Mouse (Mus musculus) hindbrain, postnatal 0 days (tissue): ENCODE measurements at regions not wholly inside any gene's neighbourhood (a gene's known extent, or its start where the extent isn't known, plus 50 kb on each side); places are given as distances from the start of the nearest gene placed in this dataset.
A peak's percentile ranks its signal among the peaks of the same experiment; 100 is the strongest.

Experiments
- ATAC-seq: fragments of 200-750 bp; cut with Nextera tagmentation; 2 replicates; pipeline ENCODE4 v1.8.0; 2017; ENCODE audit warnings: mild to moderate bottlenecking, moderate TSS enrichment, moderate library complexity
- DNase-seq: peaks from one replicate; pipeline ENCODE4 v3.0.0-alpha.2; 2015; ENCODE audit warnings: low spot score
- H3K27ac ChIP-seq: fragments of 300-500 bp; sonication (generic); 2 replicates; pipeline ENCODE4 v1.5.1; 2014; ENCODE audit warnings: mild to moderate bottlenecking
- H3K27me3 ChIP-seq: fragments of 300-500 bp; sonication (generic); 2 replicates; pipeline ENCODE4 v1.6.1; 2014; ENCODE audit warnings: low read length, mixed read lengths; ENCODE audit not compliant: insufficient read depth
- H3K36me3 ChIP-seq: fragments of 300-500 bp; sonication (generic); 2 replicates; pipeline ENCODE4 v1.6.1; 2014; ENCODE audit warnings: low read length, mixed read lengths; ENCODE audit not compliant: insufficient read depth
- H3K4me1 ChIP-seq: fragments of 300-500 bp; sonication (generic); 2 replicates; pipeline ENCODE4 v1.6.1; 2014; ENCODE audit warnings: antibody characterized with exemption, low read length, mixed read lengths; ENCODE audit not compliant: insufficient read depth
- H3K4me2 ChIP-seq: fragments of 300-500 bp; sonication (generic); 2 replicates; pipeline ENCODE4 v1.6.1; 2014; ENCODE audit warnings: low read depth, mild to moderate bottlenecking, low read length, moderate library complexity, mixed read lengths
- H3K4me3 ChIP-seq: fragments of 300-500 bp; sonication (generic); 2 replicates; pipeline ENCODE4 v1.5.1; 2014; ENCODE audit warnings: low read length
- H3K9ac ChIP-seq: fragments of 300-500 bp; sonication (generic); replicated peaks from 2 replicates; pipeline ENCODE4 v1.6.1; 2014; ENCODE audit warnings: mild to moderate bottlenecking, low read length, moderate library complexity, mixed read lengths
- H3K9me3 ChIP-seq: fragments of 300-500 bp; sonication (generic); 2 replicates; pipeline ENCODE4 v1.6.1; 2016; ENCODE audit warnings: low read length, mixed read lengths
- CTCF ChIP-seq: IDR thresholded peaks from 2 replicates; pipeline ENCODE4 v1.5.1; 2016; ENCODE audit warnings: antibody characterized with exemption, control low read depth, low read depth
- WGBS: fragments of 180-500 bp; shearing (Covaris S2); extraction: QIAGEN DNeasy Blood & Tissue Kit; methylation state at CpG from one replicate; pipeline ENCODE4 v1.1.7; 2014; 5-methylcytosine and 5-hydroxymethylcytosine counted together

DNA sequence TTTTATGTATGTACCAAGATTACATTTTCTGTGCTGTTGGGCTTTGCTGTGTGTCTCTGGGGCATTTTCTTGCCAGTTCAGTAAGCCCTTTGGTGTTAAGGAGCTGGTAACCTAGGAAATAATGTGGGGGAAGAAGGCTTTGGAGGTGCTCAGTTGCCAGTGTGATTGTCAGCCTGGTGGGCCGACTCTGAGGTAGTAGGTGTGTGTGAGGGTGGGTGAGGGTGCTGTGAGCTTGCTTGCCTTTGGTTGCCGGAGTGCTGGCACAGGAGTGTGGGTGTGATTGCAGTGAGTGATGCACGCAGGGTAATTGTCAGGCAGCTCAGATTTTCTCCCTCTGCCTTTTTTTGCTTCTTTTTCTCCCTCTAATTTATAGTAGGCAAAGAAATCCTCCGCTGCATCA, 229.3 kb downstream of the Kcna4 start:
- Histone ChIP-seq H3K4me3 (no peak overlapping the region), H3K9ac (no peak overlapping the region), H3K36me3 (no peaks in the 10 kb centered on the region), H3K27me3 (no peaks in the 10 kb centered on the region), H3K9me3 (no peaks in the 10 kb centered on the region), H3K4me1 (no peaks in the 10 kb centered on the region), H3K27ac (no peak overlapping the region), H3K4me2 (no peak overlapping the region)
- no peak for TF ChIP-seq CTCF
- ATAC-seq (no peak), DNase-seq (no peak)
- WGBS = 75% methylated on average over 4 of the region's 4 CpGs

DNA sequence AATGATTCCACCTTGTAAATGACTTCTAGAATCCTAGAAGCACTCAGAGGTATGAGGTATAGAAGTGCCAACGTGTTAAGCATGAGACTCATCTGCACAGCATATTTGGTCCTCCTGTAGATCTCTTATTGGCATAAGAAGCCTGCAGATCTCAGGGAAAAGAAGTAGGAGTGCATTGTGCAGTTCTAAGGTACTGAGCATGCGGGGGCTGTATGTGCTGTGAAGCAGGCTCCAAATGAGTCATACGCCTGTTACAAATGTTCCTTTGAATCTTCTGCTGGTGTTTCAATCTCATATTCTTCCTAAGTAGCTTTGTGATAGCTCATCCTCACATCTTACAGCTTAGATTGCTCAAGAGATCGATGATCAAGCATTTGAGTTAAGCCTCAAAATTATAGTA, 252.7 kb downstream of the Kcna4 start:
- Histone ChIP-seq H3K4me1 (no peaks in the 10 kb centered on the region), H3K4me3 (no peak overlapping the region), H3K27ac (no peak overlapping the region), H3K9me3 (no peaks in the 10 kb centered on the region), H3K4me2 (no peak overlapping the region), H3K36me3 (no peaks in the 10 kb centered on the region), H3K27me3 (no peaks in the 10 kb centered on the region), H3K9ac (no peak overlapping the region)
- no peak for ATAC-seq
- no peak for DNase-seq
- 84% methylated on average over 4 of the region's 4 CpGs for WGBS
- no peak for TF ChIP-seq CTCF

DNA sequence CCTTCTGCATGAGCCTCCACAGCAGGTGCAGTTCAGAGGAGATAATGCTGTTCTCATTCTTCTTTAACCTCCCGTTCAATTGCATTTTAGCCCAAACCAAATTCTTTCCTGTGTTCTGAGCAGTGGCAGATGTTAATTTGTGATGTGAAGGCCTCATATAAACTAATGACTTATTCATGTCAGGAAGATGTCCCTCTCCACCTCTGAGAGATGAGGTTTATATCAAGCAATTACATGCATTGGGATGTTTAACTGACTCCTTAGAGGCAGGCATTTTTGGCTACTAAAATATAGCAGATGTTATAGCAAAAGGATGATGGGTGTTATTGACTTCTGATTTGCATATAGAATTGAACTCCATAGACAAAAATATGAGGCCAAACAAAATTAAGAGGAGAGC, 262.1 kb downstream of the Kcna4 start:
- Histone ChIP-seq H3K36me3 (no peaks in the 10 kb centered on the region), H3K4me2 (no peak overlapping the region), H3K4me3 (no peak overlapping the region), H3K4me1 (no peaks in the 10 kb centered on the region), H3K27ac (no peak overlapping the region; the same call in 1 of the 2 replicates), H3K9me3 (no peaks in the 10 kb centered on the region), H3K9ac (no peak overlapping the region), H3K27me3 (no peaks in the 10 kb centered on the region)
- DNase-seq (no peak), ATAC-seq (no peak)
- 49% methylated on average over 1 of the region's 1 CpGs for WGBS
- TF ChIP-seq CTCF = no peak

DNA sequence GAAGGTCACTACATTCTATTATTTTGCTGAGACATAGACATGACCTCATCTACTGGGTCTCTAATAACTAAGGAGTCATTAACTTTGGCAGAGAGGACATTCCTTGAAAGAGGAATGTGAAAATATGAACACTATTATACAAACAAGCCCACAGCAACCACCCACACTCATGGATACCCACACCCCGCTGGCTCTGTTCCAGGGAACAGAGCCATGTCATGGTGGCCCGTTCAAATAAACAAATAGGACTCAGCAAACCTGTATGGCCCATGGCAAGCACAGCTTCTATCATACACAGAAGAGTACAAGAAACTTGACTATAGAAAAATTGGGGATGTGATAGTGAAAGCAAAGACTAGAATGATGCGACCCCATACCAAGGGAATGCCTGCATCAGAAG, 265.8 kb downstream of the Kcna4 start:
- Histone ChIP-seq H3K4me3 (no peak overlapping the region), H3K27me3 (no peaks in the 10 kb centered on the region), H3K36me3 (no peaks in the 10 kb centered on the region), H3K9me3 (no peaks in the 10 kb centered on the region), H3K27ac (no peak overlapping the region), H3K4me1 (no peaks in the 10 kb centered on the region), H3K4me2 (no peak overlapping the region), H3K9ac (no peak overlapping the region)
- no peak for ATAC-seq
- no peak for TF ChIP-seq CTCF
- 84% methylated on average over 3 of the region's 3 CpGs for WGBS
- DNase-seq = no peak

DNA sequence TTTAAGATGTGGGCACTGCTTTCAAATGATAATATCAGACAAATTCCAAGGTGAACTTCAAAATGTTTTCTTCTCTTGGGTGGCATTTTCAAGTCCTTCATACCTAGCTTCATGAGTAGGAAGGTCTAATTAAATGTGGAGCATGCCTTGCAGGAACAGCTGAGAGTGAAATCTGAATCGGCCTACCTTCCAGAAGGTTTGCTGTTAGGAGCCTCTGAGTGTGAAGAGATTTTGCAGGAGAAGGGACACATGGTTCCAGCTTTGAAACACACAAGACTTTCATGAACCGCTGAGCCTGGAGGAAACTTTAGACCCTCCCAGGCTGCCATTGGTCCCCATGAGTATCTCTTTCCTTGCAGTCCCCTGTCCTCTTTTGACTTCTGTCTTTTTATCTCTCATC, 279.2 kb downstream of the Kcna4 start:
- TF ChIP-seq CTCF = no peak
- no peak for DNase-seq
- WGBS = 69% methylated on average over 2 of the region's 2 CpGs
- H3K27ac ChIP-seq = no peak overlapping the region
- no peak overlapping the region for H3K9ac ChIP-seq
- no peak overlapping the region for H3K4me3 ChIP-seq
- H3K36me3 ChIP-seq = no peaks in the 10 kb centered on the region
- no peak overlapping the region for H3K4me2 ChIP-seq
- H3K4me1 ChIP-seq = no peaks in the 10 kb centered on the region
- H3K9me3 ChIP-seq = no peaks in the 10 kb centered on the region
- no peak for ATAC-seq
- no peaks in the 10 kb centered on the region for H3K27me3 ChIP-seq

DNA sequence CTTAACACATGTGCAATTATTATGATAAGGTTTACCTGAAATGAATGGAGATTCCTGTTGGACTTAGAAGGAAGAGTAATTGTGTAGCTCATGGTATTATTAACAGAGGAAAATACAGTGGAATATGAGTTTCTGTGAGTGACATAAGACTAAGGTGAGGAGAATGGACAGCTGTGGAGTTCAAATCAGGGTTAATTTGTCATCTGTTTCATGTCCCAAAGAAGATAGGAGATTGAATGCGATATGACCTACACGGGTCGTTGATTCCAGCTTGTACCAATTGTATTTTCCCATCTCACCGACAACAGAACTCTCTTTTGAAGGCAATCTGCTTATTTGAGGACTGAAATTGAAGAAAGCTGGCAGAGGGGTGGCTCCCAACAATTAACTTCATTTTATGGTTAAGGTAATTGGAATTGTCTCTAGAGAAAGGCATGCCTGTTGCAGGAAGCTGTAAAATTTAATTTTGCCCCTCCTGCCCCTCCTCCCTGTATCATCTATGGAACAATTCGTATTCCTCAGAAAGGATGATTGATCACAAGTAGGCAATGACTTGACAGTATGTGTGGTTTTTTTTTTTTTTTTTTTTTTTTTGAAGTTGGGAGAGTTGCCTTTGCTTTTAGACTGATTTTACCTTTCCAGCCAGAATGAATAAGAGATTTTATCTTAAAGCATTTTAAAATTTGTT, 319.6 kb downstream of the Kcna4 start:
- Histone ChIP-seq H3K27ac (no peak overlapping the region), H3K4me3 (no peak overlapping the region), H3K9me3 (0 out of 2 replicates have a peak, but pooled peaks cover 2% of the 10 kb centered on the region), H3K4me2 (no peak overlapping the region), H3K4me1 (no peaks in the 10 kb centered on the region), H3K36me3 (no peaks in the 10 kb centered on the region), H3K9ac (no peak overlapping the region), H3K27me3 (no peaks in the 10 kb centered on the region)
- DNase-seq = peak; percentile 1
- 40% methylated on average over 5 of the region's 5 CpGs for WGBS
- ATAC-seq = no peak
- TF ChIP-seq CTCF = no peak

DNA sequence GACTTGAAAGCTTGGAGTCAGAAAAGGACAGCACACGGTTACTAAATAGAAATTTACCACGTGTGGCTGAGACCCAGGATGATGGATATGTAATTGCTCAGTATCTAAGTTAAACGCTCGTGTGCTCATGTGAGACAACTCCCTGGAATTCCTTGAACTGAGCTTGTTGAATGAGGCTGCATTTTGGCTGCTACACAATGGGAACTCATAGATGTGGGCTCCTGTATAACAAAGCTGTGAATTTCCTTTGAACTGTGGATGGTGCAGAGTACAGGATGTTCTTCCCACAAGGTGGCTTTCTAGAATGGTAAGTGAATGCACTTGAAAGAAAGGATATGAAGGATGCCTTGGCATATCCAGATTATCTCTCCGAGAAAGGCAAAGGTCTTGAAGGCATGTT, 321.4 kb downstream of the Kcna4 start:
- no peak overlapping the region for H3K4me3 ChIP-seq
- no peaks in the 10 kb centered on the region for H3K4me1 ChIP-seq
- no peaks in the 10 kb centered on the region for H3K27me3 ChIP-seq
- H3K9ac ChIP-seq = no peak overlapping the region
- peak; percentile 27; the same call in 1 of the 2 replicates for ATAC-seq
- no peaks in the 10 kb centered on the region for H3K36me3 ChIP-seq
- no peak overlapping the region for H3K4me2 ChIP-seq
- TF ChIP-seq CTCF = no peak
- H3K27ac ChIP-seq = no peak overlapping the region
- peak; percentile 4 for DNase-seq
- WGBS = 25% methylated on average over 5 of the region's 5 CpGs
- H3K9me3 ChIP-seq = 0 out of 2 replicates have a peak, but pooled peaks cover 2% of the 10 kb centered on the region
